Mouse (Mus musculus) 3T3-L1 (cell line): ENCODE data around the gene Tunar.
A peak's percentile ranks its signal among the peaks of the same experiment; 100 is the strongest.

Source experiments
- DNase-seq: peaks from one replicate; pipeline ENCODE4 v3.0.0-alpha.2; 2015; ENCODE audit warnings: low read depth, low spot score

Gene Tunar

GRCm38 (mm10) chr12:105398172-105398571 is 64.5 kb downstream of the Tunar start:
- DNase-seq, result peak; percentile 8

DNA sequence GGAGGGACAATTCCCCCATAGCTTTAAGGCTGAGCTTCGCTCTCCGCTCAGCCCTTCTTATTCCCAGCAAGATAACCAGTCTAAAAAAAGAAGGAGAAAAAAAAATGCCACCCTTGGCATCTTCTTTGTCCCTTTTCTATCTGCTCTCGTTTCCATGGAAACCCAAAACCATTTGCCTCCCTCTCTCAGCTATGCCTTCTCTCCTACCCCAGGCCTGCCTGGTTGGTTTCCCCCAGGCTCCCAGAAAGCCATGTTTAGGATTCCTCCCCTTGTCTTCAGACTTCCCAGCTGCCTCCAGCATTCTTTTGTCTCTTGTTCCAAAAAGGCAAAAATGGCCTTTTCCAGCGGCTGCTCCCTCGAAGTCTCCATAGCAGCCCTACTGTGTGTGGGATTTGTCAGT is 70.1 kb downstream of the Tunar start:
- DNase-seq, result no peak

- DNase-seq, result no peak
Measured at GRCm38 (mm10) chr12:105406008-105406407, 72.3 kb downstream of the Tunar start.

DNA sequence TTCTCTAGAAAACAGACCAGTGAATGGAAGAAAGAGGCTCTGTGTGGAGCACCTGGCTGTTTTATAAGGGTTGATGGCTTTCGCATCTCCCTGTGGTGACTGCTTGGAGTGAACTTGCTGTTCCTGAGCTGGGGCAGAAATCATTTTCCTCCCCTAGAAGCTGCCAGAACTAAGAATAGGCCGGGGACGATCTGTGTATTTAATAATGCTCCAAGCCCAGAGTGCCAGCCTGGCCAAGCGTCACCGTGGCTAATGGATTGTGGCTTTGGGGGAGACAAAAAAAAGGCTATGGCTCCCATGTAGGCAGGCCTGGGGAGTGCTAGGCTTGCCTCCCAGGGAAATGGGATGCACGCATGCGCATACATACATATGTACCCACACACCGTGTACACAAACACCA is 80.2 kb downstream of the Tunar start:
- no peak for DNase-seq

- DNase-seq, result no peak
Measured at GRCm38 (mm10) chr12:105420476-105420875, 86.8 kb downstream of the Tunar start.

DNA sequence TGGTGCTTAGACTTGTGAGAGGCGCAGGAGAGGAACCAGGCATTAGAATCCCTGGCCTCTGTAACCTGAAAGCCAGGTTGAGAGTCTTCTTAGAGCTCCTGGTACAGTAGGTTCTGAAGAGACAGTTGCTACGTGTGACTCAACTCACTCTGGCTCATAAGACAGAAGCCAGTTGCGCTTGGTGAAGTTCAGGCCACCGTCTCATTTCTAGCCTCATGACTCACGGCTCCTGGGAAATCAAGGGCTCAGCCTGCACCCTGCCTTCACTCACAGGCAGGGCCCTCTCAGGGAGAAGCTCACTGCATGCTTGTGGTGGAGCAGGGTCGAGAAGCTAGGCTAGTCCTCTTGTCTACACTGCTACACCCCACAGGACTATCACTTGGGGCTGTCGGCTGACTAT is 92.9 kb downstream of the Tunar start:
- peak; percentile 28 for DNase-seq

DNA sequence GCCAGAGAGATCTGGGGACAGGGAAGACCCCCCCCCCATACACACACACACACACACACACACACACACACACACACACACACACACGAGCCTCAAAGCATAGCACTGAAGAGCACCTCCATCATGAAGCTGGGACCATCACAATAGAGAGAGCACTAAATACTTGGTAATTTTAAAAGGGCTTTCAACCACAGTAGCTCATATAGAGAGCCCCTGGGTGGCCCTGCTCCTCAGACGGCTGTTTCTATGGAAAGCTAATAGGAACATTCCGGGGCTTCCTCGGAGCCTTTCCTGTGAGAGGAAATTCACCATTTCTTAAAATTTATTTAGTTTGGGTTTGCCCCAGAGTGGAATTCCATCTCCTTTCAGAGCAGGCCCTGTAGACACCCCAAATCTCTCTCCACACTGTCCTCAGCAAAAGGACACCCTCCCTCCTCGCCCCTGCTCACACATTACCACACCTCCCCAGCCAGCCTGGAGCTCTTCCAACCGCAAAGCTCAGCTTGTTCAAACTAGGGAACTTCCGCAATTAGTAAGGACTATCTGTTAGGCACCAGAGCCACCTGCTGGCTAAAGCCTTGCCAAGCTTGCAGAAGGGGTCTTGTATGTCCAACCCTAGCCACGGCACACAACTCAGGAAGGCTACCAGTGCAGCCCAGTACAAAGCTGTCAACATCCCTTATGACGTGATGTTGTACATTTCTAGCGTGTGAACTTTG is 93.5 kb downstream of the Tunar start:
- peak; percentile 41 for DNase-seq

DNA sequence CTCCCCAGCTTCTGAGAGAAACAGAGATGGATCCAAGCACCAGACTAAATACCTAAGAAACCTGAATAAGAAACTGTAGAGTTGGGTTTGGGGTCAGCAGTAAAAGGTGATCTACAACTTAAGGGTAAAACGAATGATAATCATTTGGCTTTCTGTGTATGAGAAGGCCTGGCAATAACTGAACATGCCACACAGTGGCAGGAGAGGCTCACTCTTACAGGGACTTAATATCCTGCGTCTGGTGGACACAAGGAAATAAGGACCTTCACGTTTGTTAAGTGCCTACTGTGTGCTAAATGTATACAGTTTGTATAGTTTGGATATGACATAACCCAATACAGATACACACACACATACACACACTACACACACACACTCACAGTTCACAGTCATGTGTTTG is 98.2 kb downstream of the Tunar start:
- DNase-seq, result no peak

- DNase-seq, result no peak
Measured at GRCm38 (mm10) chr12:105432807-105433206, 99.1 kb downstream of the Tunar start.
